Mouse (Mus musculus) heart, embryonic 11.5 days (tissue): Measurements from ENCODE around the gene Alkbh6. TPM values are rescaled to one million over a fixed set of nuclear protein-coding genes. Genes with fewer than 3 reads are reported as not detected.

Experiments used
- ATAC-seq: fragments of 200-750 bp; cut with Nextera tagmentation; replicated peaks from 2 replicates; pipeline ENCODE4 v1.8.0; 2017; ENCODE audit warnings: moderate library complexity; ENCODE audit not compliant: insufficient number of reproducible peaks, low FRiP score, low TSS enrichment
- H3K27ac ChIP-seq: fragments of 300-500 bp; sonication (generic); 2 replicates; pipeline ENCODE4 v1.5.1; 2014; ENCODE audit warnings: mild to moderate bottlenecking, low read depth, low read length
- H3K27me3 ChIP-seq: fragments of 300-500 bp; sonication (generic); 2 replicates; pipeline ENCODE4 v1.6.1; 2014; ENCODE audit warnings: mild to moderate bottlenecking, low read length, mixed read lengths; ENCODE audit not compliant: control insufficient read depth, insufficient read depth
- H3K36me3 ChIP-seq: fragments of 300-500 bp; sonication (generic); 2 replicates; pipeline ENCODE4 v1.6.1; 2014; ENCODE audit warnings: mild to moderate bottlenecking, low read length, moderate library complexity, mixed read lengths; ENCODE audit not compliant: control insufficient read depth, insufficient read depth
- H3K4me1 ChIP-seq: fragments of 300-500 bp; sonication (generic); 2 replicates; pipeline ENCODE4 v1.6.1; 2014; ENCODE audit warnings: low read length; ENCODE audit not compliant: control insufficient read depth, insufficient read depth
- H3K4me2 ChIP-seq: fragments of 300-500 bp; sonication (generic); 2 replicates; pipeline ENCODE4 v1.6.1; 2014; ENCODE audit warnings: mild to moderate bottlenecking, moderate library complexity
- H3K4me3 ChIP-seq: fragments of 300-500 bp; sonication (generic); 2 replicates; pipeline ENCODE4 v1.5.1; 2014; ENCODE audit warnings: low read depth, low read length
- H3K9ac ChIP-seq: fragments of 300-500 bp; sonication (generic); 2 replicates; pipeline ENCODE4 v1.6.1; 2014; ENCODE audit warnings: mild to moderate bottlenecking, low read depth, low read length, moderate library complexity
- H3K9me3 ChIP-seq: fragments of 300-500 bp; sonication (generic); replicated peaks from 2 replicates; pipeline ENCODE4 v1.6.1; 2016; ENCODE audit warnings: low read length; ENCODE audit not compliant: control insufficient read depth
- WGBS: fragments of 180-500 bp; shearing (Covaris S2); extraction: QIAGEN DNeasy Blood & Tissue Kit; methylation state at CpG from one replicate; pipeline ENCODE4 v1.1.7; 2014; ENCODE audit not compliant: insufficient replicate concordance; 5-methylcytosine and 5-hydroxymethylcytosine counted together
- polyA plus RNA-seq: library from polyadenylated mRNA; unstranded; fragments of >200 nt; fragmentation: Nextera tagmentation; extraction: Ambion mirVana; gene quantifications from 2 replicates; pipeline ENCODE4 v1.2.1, GENCODE M21; 2014

The Alkbh6 gene
- polyA plus RNA-seq, 1 experiment from 2014 or later: 66.1 TPM

- peaks cover 6% of the 10 kb centered on the region; the same call in 1 of the 2 replicates for H3K4me1 ChIP-seq
- no peak overlapping the region for H3K9ac ChIP-seq
- 47% methylated on average over 15 of the region's 15 CpGs for WGBS
- H3K4me3 ChIP-seq: no peak overlapping the region
- H3K27ac ChIP-seq: peak overlapping the region; percentile 46; the same call in 1 of the 2 replicates
- H3K27me3 ChIP-seq: no peaks in the 10 kb centered on the region
- no peaks in the 10 kb centered on the region for H3K9me3 ChIP-seq
- ATAC-seq: no peak
- H3K36me3 ChIP-seq: no peaks in the 10 kb centered on the region
- H3K4me2 ChIP-seq: no peak overlapping the region
Measured at GRCm38 (mm10) chr7:30327140-30327539, 18.6 kb downstream of the Alkbh6 start.

DNA sequence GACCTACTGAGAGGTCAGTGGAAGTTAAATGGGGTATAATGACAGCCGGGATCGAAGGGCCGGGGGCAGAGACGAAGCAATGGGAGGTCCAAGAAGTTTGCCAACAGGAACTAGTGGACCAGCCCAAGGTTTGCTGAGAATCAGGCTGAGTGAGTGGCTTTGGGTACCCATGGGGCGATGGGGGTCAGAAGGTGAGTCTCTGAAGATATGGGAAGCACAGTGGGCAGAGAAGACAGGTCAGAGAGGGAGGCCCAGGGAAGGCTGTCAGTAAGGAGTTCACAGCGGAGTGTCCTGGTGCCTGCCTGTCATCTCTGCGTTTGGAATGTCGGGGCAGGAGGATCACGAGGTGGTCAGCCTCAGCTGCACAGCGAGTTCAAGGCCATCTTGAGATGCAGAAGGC lies 19.9 kb downstream of the Alkbh6 start:
- no peak overlapping the region for H3K27ac ChIP-seq
- H3K4me2 ChIP-seq: no peak overlapping the region
- WGBS: 43% methylated on average over 10 of the region's 10 CpGs
- no peaks in the 10 kb centered on the region for H3K36me3 ChIP-seq
- H3K4me3 ChIP-seq: no peak overlapping the region
- no peak for ATAC-seq
- no peak overlapping the region for H3K9ac ChIP-seq
- no peaks in the 10 kb centered on the region for H3K27me3 ChIP-seq
- no peaks in the 10 kb centered on the region for H3K9me3 ChIP-seq
- H3K4me1 ChIP-seq: peaks cover 14% of the 10 kb centered on the region; the same call in 1 of the 2 replicates

DNA sequence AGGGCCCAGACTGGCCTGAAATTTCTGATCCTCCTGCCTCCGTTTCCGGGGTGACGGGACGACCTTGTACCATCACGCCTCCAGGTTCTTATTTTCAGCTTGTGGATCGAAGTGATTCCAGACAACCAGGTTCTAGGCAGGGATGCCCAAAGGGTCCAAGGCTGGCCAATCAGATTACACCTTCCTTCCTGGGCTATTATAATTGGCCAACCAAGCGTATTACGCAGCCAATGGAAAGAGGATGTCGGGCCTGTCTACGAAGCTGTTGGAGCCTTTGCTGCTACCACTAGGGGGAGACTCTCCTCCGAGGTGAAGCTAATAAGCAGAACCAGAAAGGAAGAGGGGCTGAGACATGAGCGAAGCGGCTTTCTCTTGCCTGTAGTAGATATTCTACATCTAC lies 23.4 kb downstream of the Alkbh6 start:
- Histone ChIP-seq H3K9ac (no peak overlapping the region), H3K36me3 (no peaks in the 10 kb centered on the region), H3K4me1 (peaks cover 19% of the 10 kb centered on the region; the same call in 1 of the 2 replicates), H3K4me2 (peak overlapping the region; percentile 38), H3K27me3 (peaks cover 17% of the 10 kb centered on the region), H3K9me3 (no peaks in the 10 kb centered on the region), H3K4me3 (no peak overlapping the region), H3K27ac (no peak overlapping the region)
- 0 out of 2 replicates have a peak, but pooled peaks have one; percentile 44 for ATAC-seq
- 10% methylated on average over 13 of the region's 13 CpGs for WGBS

GRCm38 (mm10) chr7:30332622-30333259 lies 24.2 kb downstream of the Alkbh6 start:
- H3K4me1 ChIP-seq: peaks cover 19% of the 10 kb centered on the region; the same call in 1 of the 2 replicates
- no peaks in the 10 kb centered on the region for H3K36me3 ChIP-seq
- no peaks in the 10 kb centered on the region for H3K9me3 ChIP-seq
- H3K4me3 ChIP-seq: no peak overlapping the region
- 53% methylated on average over 18 of the region's 18 CpGs for WGBS
- H3K4me2 ChIP-seq: 0 out of 2 replicates have a peak overlapping the region, but pooled peaks have one; percentile 5
- ATAC-seq: no peak
- no peak overlapping the region for H3K9ac ChIP-seq
- H3K27ac ChIP-seq: peak overlapping the region; percentile 10; the same call in 1 of the 2 replicates
- peaks cover 17% of the 10 kb centered on the region for H3K27me3 ChIP-seq

- H3K36me3 ChIP-seq: no peaks in the 10 kb centered on the region
- H3K4me1 ChIP-seq: peaks cover 19% of the 10 kb centered on the region; the same call in 1 of the 2 replicates
- peak; percentile 63; the same call in 1 of the 2 replicates for ATAC-seq
- peak overlapping the region; percentile 5 for H3K4me2 ChIP-seq
- H3K27me3 ChIP-seq: peaks cover 17% of the 10 kb centered on the region
- H3K4me3 ChIP-seq: no peak overlapping the region
- 24% methylated on average over 4 of the region's 4 CpGs for WGBS
- peak overlapping the region; percentile 71; the same call in 1 of the 2 replicates for H3K27ac ChIP-seq
- H3K9me3 ChIP-seq: no peaks in the 10 kb centered on the region
- no peak overlapping the region for H3K9ac ChIP-seq
Measured at GRCm38 (mm10) chr7:30333436-30333835, 24.9 kb downstream of the Alkbh6 start.

DNA sequence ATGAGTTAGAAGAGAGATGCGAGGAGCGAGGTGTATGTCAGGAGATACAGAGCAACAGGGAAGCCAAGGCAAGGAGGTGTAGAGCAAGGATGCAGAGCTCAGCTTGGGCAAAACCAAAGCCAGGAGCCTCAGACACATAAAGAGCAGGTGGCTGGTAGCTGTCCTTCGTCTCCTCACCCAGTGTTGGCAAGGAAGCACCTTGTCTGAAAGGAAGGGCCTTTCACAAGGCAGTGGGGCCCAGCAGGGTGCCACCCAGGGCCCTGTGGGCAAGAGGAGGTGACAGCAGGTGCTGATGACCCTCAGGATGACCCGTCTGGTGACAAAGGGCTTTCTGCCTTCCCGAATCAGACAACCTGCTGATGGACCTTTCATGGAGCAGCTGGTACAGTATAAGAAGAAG lies 26.0 kb downstream of the Alkbh6 start:
- WGBS: 62% methylated on average over 5 of the region's 5 CpGs
- peaks cover 19% of the 10 kb centered on the region; the same call in 1 of the 2 replicates for H3K4me1 ChIP-seq
- H3K27ac ChIP-seq: no peak overlapping the region
- H3K27me3 ChIP-seq: peaks cover 17% of the 10 kb centered on the region
- H3K36me3 ChIP-seq: no peaks in the 10 kb centered on the region
- no peak overlapping the region for H3K9ac ChIP-seq
- no peaks in the 10 kb centered on the region for H3K9me3 ChIP-seq
- H3K4me2 ChIP-seq: no peak overlapping the region
- no peak for ATAC-seq
- H3K4me3 ChIP-seq: no peak overlapping the region

DNA sequence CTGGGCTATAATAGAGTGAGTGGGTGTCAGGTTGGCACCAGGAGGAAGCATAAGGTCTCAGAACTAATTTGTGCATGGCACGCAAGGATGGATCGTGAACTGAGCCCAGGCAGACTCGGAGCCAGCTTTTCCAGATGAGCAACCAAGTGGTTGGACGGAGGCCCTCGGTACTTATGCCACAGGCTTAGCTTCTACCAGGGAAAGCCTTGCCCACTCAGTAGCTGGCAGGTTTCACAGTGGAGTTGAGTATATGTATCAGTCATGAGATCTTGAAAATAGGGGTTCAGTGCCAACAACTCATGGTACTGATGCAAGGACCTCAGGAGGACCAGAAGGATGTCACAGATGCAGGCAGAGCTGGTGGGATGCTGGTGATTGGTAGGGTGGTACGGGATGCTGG lies 27.2 kb downstream of the Alkbh6 start:
- H3K4me1 ChIP-seq: peaks cover 19% of the 10 kb centered on the region; the same call in 1 of the 2 replicates

GRCm38 (mm10) chr7:30336384-30336783 lies 27.9 kb downstream of the Alkbh6 start:
- no peak overlapping the region for H3K4me3 ChIP-seq
- no peak for ATAC-seq
- H3K27me3 ChIP-seq: peaks cover 17% of the 10 kb centered on the region
- H3K9ac ChIP-seq: no peak overlapping the region
- H3K27ac ChIP-seq: no peak overlapping the region
- H3K9me3 ChIP-seq: no peaks in the 10 kb centered on the region
- H3K4me1 ChIP-seq: peaks cover 19% of the 10 kb centered on the region; the same call in 1 of the 2 replicates
- WGBS: 2% methylated on average over 9 of the region's 9 CpGs
- no peak overlapping the region for H3K4me2 ChIP-seq
- no peaks in the 10 kb centered on the region for H3K36me3 ChIP-seq

More for the DNA sequence above, 27.2 kb downstream of the Alkbh6 start:
- ATAC-seq: no peak
- 80% methylated on average over 6 of the region's 6 CpGs for WGBS
- Histone ChIP-seq H3K36me3 (no peaks in the 10 kb centered on the region), H3K27ac (no peak overlapping the region), H3K4me2 (no peak overlapping the region), H3K27me3 (peaks cover 17% of the 10 kb centered on the region), H3K4me3 (no peak overlapping the region), H3K9ac (no peak overlapping the region), H3K9me3 (no peaks in the 10 kb centered on the region)
